Mouse (Mus musculus) thymus, postnatal 25 days (tissue): Measurements from ENCODE around the gene Ctse.
"Not testable (repeated sequence)": the region's sequence is repeated elsewhere in the genome, so short reads cannot be mapped to it uniquely, and the experiment has no call there.

Experiments
- DNase-seq: peaks from one replicate; pipeline ENCODE4 v3.0.0; 2022

Ctse gene

DNA sequence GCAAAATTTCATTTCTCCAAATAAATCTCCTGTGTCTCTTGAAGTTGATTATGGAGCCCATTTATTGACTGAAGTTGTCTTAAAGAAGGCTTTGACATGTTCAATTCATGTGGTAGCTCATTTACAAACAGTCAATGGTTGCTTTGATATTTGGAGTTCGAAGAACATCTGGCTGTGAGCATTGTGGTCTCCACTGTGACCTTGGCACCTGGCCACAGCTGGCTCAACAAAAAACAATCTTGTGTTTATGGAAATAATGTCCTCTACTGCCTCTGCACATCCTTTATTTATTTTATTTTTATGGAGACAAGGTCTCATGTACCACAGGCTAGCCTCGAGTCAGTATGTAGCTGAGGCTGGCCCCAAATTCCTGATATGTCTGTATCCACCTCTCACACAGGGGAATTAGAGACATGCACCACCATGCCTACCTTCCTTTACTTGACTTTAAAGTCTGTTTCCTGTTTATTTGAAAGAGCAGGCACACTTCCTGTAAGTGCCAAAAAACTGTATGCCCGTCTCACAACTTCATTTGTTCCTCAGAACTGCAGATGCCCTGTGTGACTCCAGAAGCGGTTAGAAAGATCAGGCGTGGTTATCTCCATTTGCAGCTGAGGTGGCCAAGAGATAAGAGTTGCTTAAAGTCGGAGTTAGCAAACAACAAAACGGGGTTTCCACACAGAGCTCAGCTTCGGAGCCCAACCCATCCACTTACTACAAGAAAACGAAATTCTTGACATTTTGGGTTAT, at the start of gene Ctse:
TSS of gene Ctse (plus strand) at position 516 of the 750 bp plus-strand sequence.
- peak; percentile 69 for DNase-seq

DNA sequence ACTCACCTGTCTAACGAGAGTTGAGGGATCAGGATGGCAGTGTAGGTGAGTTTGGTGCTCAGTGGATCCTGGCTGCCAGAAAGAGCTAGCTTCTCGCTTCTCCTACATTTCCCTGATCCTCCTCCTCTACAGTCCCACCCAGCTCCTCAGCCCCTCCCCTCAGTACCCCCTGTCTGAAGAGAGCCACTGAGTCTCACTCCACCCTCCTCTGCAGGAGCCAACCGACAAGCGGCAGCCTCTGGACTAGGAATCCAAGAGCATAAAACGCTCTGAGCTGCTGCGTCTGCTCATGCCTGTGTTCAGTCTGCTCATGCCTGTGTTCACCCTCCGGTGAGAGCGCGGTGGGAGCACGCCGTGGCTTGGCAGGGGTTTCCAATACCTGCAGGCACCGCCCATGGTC, 39.2 kb upstream of the Ctse start, which contains the start of gene Avpr1b:
TSS of gene Avpr1b (plus strand) at position 335 of the 400 bp plus-strand sequence.
- DNase-seq: no peak

- peak; percentile 18 for DNase-seq
Observed at GRCm38 (mm10) chr1:131600314-131600713, 37.8 kb upstream of the Ctse start.

DNA sequence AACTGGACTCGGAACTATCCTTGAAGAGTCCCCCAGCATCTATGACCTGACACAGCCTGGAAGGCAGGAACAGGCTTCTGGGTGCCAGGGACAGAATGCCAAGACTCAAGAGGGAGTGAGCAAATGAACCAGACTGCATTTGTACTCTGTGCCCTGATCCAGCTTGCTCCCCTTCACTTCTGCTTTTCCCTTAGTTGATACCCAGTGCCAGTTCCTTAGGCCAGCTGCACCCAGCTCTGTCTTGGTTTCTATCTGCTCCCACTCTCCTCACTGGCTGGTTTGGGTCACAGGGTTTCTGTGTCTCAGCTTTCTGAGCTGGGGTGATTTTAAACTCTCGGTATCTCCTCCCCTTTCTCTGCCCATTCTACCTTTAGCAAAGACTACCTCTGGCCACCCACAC, 31.4 kb upstream of the Ctse start:
- no peak for DNase-seq

GRCm38 (mm10) chr1:131612556-131613155, 25.4 kb upstream of the Ctse start:
- DNase-seq: no peak

DNA sequence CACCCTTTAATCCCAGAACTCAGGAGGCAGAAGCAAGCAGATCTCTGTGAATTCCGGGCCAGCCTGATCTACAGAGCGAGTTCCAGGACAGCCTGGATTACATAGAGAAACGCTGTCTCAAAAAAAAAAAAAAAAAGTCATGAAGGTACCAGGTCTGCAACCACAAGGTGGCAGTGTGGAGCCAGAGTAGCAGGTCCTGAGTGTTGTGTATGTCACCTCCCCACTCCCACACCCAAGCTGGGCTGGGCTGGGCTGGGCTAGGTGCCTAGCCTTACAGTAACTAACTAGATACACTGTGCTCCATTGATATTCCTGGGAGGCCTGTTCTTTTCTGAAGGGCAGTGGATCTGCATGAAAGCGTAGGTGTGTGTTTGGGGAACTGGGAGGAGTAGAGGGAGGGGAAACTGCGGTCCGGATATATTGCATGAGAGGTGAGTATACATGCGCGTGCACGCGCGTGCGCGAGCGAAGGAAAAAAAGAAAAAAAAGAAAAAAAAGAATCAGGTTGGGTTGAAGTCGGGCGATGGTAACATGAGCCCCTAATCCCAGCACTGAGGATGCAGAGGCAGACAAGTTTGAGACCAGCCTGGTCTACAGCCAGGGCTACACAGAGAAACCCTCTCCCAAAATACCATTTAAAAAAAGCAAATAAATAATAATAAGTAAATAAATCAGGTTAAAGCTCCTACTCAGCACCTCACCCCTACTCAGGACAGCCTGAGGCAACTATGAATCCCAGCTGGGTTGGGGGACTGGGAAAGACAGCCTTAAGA, 24.6 kb upstream of the Ctse start:
- DNase-seq: peak; percentile 84

- DNase-seq: no peak
Observed at GRCm38 (mm10) chr1:131614641-131615040, 23.5 kb upstream of the Ctse start.

DNA sequence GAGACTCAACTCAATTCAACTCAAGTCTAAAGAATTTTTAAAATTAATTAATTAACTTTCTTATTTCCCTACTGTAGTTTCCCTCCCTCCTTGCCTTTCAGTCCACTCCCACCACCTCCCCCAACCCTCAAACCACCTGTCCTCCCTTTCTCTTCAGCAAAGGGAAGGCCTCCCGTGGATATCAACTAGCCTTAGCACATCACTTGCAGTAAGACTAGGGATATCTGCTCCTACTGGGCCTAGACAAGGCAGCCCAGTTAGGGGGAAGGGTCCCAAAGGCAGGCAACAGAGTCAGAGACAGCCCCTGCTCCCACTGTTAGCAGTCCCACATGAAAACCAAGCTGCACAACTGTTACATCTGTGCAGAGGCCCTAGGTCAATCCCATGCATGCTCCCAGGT, 22.0 kb upstream of the Ctse start:
- no peak for DNase-seq

DNA sequence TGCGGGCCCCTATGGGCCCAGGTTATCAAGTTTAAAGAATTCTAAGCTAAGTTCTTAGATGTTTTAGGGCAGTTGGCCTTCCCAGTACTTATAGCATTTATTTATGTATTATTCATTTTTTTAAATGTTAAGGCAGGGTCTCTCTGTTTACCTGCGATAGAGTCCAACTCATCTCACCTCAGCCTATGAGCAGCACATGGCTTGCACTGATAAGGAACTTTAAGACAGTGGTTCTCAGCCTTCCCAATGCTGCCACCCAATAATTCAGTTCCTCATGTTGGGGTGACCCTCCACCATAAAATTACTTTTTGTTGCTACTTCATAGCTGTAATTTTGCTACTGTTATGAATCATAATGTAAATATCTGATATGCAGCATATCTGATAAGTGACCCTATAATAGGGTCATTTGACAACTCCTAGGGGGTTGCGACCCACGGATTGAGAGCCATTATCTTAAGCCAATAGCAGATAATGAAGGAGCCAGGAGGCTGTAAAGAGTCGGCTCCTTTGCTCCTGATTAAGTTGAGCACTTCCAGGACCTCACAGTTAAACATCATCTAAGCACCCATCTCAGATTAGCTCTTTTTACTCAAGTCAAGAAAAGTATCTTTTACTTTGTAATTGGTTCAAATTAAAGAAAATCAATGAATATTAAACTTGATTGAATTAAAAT, 21.4 kb upstream of the Ctse start:
- no peak for DNase-seq

GRCm38 (mm10) chr1:131618576-131618975, 19.5 kb upstream of the Ctse start:
- DNase-seq: peak; percentile 18

DNA sequence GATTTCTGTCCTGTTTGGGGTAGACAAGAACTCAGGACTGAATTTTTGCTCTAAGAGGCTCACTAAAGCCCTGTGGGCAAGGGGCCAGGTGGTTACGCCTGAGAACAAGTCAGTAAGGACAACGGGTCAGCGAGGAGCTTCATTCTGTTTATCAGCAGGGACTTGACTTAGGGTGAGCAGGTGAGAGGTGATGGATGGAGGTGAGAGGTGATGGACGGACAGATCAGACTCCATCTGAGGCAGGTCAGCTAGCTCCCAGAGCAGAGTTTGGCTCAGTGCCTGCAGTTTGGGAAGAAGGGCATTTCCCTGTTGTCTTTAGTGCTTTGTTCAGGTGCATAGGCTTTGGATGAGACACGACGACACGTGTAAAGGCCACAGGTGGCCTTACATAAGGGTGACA, 18.8 kb upstream of the Ctse start:
- DNase-seq: no peak

- no peak for DNase-seq
Observed at GRCm38 (mm10) chr1:131623644-131624043, 14.5 kb upstream of the Ctse start.

DNA sequence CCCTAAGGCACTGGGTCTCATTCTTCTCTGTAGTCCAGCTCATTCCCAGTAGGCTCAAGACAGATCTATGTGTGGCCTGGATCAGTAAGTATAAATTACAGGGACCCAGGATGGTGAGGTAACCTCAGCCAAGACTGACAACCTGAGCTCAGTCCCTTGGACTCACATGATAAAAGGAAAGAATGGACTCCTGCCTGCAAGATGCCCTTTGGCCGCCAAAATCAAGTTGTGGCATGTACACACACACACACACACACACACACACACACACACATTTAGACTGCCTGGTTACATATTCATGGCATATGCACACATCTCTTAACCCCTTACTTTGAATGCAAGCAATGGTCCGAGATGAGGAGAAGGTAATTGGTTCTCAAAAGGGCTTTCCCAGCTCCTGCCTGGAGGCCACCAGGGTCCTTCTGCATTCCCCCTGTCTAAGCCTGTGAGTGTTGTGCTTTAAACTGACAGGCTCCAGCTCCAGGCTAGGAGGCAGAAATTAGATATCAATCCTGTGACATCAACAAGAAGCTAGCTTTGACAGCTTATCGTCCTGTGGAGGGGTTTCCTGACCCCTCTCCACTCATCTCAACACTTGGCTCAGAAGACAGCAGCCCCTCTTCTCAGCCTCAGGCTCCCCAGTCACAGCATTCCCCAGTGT, 13.8 kb upstream of the Ctse start:
- DNase-seq: no peak

- no peak for DNase-seq
Observed at GRCm38 (mm10) chr1:131626200-131626599, 11.9 kb upstream of the Ctse start.

GRCm38 (mm10) chr1:131632216-131632615, 5.9 kb upstream of the Ctse start:
- DNase-seq: not testable (repeated sequence)

DNA sequence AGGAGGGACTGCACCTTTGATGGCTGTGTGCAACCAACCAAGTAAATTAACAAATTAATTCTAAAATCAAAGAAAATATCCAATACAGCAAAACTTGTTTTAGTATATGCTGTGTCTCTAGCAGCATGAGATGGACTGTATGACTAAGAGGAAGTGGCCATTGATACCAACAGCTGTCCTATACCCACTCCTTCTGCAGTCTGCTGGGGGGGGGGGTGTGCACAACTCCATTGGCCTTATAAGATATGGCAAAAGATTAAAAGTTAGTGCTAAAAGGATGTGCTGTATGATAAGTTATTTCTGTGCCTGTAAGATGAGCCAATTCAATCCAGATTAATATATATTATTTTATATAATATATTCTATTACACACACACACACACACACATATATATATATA, 3.6 kb upstream of the Ctse start:
- DNase-seq: no peak

DNA sequence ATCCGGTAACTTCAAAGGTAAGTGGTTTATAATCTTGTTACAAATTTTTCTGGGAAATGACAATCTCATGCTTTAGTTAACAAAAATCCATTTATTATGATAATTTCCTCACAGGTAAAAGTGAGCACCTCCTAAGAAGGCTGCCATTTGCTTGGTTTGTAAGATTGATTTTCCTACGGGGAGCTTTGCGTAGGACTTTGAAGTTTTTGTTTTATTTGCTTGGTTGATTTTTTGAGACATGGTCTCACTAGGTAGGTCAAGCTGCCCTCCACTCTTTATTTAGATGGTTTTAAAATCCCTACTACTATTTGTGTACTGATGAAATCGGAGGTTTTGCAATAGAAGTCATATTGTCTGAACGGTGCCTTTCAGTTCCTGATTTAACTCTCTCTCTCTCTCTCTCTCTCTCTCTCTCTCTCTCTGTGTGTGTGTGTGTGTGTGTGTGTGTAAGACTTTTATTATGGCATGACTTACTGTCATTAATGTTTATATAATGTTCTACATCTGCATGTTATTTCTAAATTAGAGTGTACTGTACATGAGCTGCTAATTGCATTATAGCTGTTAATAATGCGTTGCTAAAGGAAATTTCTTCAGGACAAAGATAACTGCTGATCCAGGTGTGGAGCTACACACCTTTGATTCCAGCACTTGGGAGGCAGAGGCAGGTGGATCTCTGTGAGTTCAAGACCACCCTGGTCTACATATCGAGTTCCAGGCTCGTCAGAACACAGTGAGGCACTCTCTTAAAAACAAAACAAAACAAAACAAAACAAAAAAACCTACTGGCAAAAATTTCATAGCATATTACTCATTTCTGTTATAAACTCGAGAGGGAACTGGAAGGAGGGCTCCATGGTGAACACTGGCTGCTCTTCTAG, 675 bp downstream of the Ctse start:
- peak; percentile 15 for DNase-seq

GRCm38 (mm10) chr1:131640062-131640461, 2.0 kb downstream of the Ctse start:
- DNase-seq: no peak

GRCm38 (mm10) chr1:131641565-131641964, 3.5 kb downstream of the Ctse start:
- DNase-seq: no peak

DNA sequence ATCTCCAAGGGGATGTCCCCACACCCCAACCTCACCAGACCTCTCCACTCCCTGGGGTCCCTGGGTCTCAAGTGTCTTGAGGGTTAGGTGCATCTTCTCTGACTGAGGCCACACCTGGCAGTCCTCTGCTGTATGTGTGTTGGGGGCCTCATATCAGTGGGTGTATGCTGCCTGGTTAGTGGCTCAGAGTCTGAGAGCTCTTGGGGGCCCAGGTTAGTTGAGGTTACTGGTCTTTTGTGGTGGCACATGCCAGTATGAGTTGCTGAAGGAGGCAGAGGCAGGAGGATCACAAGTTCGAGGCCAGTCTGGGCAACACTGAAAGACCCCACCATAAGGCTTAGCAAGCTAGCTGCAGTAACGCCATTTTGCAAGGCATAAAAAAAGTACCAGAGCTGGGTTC, 4.1 kb downstream of the Ctse start:
- DNase-seq: no peak

GRCm38 (mm10) chr1:131652670-131653443, 14.8 kb downstream of the Ctse start:
- DNase-seq: no peak
